Mouse (Mus musculus) embryonic fibroblast, embryonic 13.5 days (primary cell): ENCODE results near the gene Acap2. TPM values are rescaled to one million over a fixed set of nuclear protein-coding genes. Genes with fewer than 3 reads are reported as not detected.

Source experiments
- H3K27ac ChIP-seq: 2 replicates; pipeline ENCODE4 v1.5.1; 2012; ENCODE audit warnings: low read length, control low read depth, inconsistent platforms; ENCODE audit not compliant: insufficient read depth
- H3K4me1 ChIP-seq: 2 replicates; pipeline ENCODE4 v1.6.1; 2011; ENCODE audit warnings: low read length; ENCODE audit not compliant: control insufficient read depth, insufficient read depth
- H3K4me3 ChIP-seq: 2 replicates; pipeline ENCODE4 v1.5.1; 2011; ENCODE audit warnings: mild to moderate bottlenecking, control low read depth, low read length; ENCODE audit not compliant: insufficient read depth
- CTCF ChIP-seq: IDR thresholded peaks from 2 replicates; pipeline ENCODE4 v1.5.1; 2011; ENCODE audit warnings: mild to moderate bottlenecking, control low read depth, low read length, moderate library complexity, borderline replicate concordance; ENCODE audit not compliant: insufficient read depth
- POLR2A ChIP-seq: IDR thresholded peaks from 2 replicates; pipeline ENCODE4 v1.6.1; 2011; ENCODE audit warnings: low read depth, mild to moderate bottlenecking, control low read depth, low read length, moderate library complexity
- polyA plus RNA-seq: library from polyadenylated mRNA; stranded (reverse); fragments of >200 nt; gene quantifications from 2 replicates; pipeline ENCODE4 v1.2.4, GENCODE M21; 2011; ENCODE audit warnings: low read depth; ENCODE audit not compliant: missing spikeins, insufficient read length

The Acap2 gene
- polyA plus RNA-seq, 1 experiment: 59.7 TPM

DNA sequence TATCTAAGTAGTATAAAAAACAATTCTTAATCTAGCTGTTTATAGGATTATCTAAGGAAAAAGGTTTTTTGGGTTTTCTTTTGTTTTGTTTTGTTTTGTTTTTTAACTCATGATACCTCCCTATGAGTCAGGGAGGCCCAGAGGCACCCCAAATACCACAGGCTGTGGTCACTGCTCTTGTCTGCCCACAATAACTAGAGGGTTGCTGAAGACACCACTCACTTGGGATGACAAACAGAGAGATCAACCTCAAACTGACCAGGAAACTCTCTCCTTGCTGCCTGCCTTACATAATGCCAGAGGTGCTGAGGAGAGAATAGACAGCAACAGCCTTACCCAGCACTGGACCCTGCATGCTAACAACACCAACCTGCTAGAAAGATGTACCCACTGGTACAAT lies 87.4 kb downstream of the Acap2 start:
- H3K27ac ChIP-seq: no peak overlapping the region
- no peak overlapping the region for H3K4me3 ChIP-seq
- TF ChIP-seq CTCF (no peak), POLR2A (no peak)
- no peaks in the 10 kb centered on the region for H3K4me1 ChIP-seq

DNA sequence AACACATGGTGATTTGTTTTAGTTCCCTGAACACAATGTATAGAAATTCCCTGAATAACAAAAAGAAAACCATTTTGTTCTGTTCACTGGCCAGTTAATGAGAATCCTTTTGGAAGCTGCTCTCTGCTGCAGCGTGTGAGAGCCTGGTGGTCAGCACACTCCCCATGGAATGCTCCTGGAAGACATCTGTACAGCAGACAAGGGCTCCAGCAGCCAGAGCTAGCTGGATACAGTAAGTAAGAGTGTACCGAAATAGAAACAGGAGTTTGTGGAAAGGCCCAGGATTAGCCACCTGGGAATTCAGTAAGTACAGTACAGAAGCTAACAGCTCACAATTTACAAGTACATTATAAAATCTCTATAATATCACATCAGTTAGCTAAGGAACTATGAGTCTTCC lies 99.7 kb downstream of the Acap2 start:
- H3K4me1 ChIP-seq: peaks cover 3% of the 10 kb centered on the region

DNA sequence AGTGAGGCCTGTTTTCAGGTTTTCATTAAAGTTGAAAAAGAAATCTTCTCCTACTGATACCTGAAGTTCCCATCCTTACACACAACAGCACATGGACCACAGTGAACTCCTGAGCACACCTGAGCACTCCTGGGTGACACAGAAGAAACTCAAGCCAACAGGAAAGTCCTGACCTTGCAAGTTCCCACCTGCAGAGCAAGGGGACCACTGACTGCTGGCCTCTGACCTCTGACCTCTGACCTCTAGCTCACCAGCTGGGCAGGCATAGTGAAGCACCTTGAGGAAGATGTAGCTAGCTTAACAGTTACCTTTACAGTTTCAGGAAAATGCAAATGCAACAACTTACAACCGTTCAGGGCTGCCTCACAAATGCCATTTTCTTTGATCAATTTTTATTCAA lies 101.1 kb downstream of the Acap2 start:
- Histone ChIP-seq H3K4me3 (no peak overlapping the region), H3K4me1 (peaks cover 3% of the 10 kb centered on the region), H3K27ac (no peak overlapping the region)
- no peak for TF ChIP-seq POLR2A
- no peak for TF ChIP-seq CTCF

More for the DNA sequence above, 99.7 kb downstream of the Acap2 start:
- TF ChIP-seq CTCF (no peak), POLR2A (no peak)
- Histone ChIP-seq H3K27ac (no peak overlapping the region), H3K4me3 (no peak overlapping the region)

DNA sequence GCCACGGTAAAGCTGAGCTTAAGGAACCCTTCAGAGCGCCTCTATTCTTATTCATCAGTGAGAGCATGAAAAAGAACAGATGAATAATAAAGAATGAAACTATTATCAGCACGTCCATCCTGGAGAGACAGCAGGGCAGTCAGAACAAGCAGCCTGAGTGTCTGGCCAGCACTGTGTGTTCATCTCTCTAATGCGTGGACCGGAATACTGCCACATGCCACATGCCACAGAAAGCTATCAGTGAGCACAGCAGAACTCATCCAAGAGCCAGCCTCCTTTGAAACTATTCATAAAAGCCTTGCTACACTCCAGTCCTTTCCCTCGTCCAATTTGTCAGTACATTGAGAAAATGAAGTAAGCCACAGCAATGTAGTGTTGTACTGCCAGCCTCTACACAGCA lies 107.0 kb downstream of the Acap2 start:
- TF ChIP-seq CTCF (no peak), POLR2A (no peak)
- no peak overlapping the region for H3K27ac ChIP-seq
- H3K4me1 ChIP-seq: no peaks in the 10 kb centered on the region
- H3K4me3 ChIP-seq: no peak overlapping the region

DNA sequence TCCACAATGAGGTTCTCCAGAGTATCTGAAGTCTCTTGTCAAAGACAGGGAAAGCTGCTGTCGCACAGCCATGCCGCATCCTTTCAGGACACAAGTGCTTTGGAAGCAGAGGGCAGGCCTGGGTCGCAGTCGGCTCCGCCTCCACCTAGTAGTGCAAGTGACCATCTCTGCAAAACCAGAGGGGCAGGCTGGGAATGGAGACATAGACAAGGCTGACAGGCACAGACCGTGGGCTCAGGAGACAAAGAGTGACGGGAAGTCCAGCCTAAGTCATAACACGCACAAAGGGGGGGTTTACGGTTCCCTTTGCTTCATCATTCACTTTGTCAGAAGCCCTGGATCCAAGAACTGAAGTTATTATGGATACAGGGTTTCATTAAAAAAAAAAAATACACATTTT lies 107.9 kb downstream of the Acap2 start:
- no peak overlapping the region for H3K4me3 ChIP-seq
- H3K27ac ChIP-seq: no peak overlapping the region
- no peaks in the 10 kb centered on the region for H3K4me1 ChIP-seq
- TF ChIP-seq POLR2A (no peak), CTCF (no peak)

DNA sequence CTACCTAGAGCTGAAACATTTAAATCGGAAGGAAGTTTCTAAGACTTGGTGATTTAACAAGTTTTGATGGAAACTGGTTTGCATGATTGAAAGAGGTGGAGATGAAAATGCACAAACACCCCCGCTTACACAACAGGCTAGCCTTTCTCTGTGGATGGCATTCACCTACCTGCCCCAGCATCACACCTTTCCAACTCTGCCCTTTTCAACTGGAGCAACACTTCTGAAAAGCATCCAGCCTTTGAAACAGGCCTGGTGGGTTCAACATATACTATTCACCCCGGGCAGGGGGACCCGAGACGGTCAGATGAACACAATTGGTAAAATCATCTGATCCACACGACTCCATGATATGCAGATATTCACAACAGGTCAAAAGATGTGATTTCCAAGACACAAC lies 119.2 kb downstream of the Acap2 start:
- no peak overlapping the region for H3K4me3 ChIP-seq
- no peak overlapping the region for H3K27ac ChIP-seq
- peaks cover 3% of the 10 kb centered on the region; the same call in 1 of the 2 replicates for H3K4me1 ChIP-seq
- TF ChIP-seq CTCF (no peak), POLR2A (no peak)

DNA sequence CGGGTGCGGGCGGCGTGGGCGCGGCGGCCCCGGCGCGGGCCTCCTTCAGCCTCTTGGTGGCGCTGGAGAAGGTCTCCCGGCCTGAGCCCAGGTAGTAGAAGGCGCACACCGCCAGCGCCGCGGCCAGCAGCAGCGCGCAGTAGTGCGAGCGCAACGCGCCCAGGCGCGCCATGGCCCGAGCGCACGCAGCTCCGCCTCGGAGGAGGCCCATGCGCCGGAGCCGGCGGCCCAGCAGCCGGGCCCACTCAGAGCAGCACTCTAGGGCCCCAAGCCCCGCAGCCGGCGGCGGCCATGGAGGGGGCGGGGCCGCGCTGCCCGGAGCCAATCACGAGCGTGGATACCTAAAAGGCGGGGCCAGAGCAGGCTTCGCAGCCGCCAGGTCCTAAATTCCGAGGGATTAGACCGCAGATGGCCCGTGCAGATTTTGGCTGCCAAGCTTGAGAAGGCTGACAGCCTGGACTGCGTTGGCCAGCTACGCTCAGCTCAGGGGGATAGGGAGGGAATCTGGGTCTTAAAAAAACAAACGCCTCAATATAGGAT lies 119.8 kb downstream of the Acap2 start, which contains the start of gene Xxylt1:
Gene Xxylt1, minus strand, starts transcription at position 308 of the 540 bp plus-strand sequence.
- Histone ChIP-seq H3K27ac (peak within 1 kb of the TSS; percentile 21; the same call in 1 of the 2 replicates), H3K4me1 (peaks cover 8% of the 10 kb centered on the region), H3K4me3 (peak within 1 kb of the TSS; percentile 76)
- TF ChIP-seq POLR2A (peak; percentile 75), CTCF (no peak)

DNA sequence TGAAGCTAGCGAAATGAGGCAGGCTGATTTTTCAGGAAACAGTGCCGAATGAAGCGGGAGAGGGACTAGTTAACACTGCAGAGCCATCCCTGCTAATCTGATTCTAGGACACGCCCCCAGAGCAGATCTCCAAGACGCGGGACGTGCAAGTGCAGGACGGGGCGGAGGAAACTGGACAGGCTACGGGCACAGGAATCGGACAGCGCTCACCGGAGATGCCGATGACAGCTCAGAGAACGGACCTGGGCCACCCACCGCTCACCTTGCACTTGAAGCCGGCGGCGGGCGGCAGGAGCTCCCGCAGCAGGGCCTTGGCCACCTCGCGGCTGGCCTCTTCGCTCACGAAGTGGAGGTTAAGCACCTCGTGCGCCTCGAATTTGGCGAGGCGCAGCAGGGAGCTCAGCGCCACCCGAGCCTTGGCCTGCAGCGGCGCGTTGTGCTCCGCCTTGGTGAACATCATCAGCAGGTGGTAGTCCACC lies 120.4 kb downstream of the Acap2 start:
- Histone ChIP-seq H3K27ac (no peak overlapping the region), H3K4me3 (peak overlapping the region; percentile 76), H3K4me1 (peaks cover 10% of the 10 kb centered on the region)
- TF ChIP-seq POLR2A (no peak; the same call in 1 of the 2 replicates), CTCF (no peak)

DNA sequence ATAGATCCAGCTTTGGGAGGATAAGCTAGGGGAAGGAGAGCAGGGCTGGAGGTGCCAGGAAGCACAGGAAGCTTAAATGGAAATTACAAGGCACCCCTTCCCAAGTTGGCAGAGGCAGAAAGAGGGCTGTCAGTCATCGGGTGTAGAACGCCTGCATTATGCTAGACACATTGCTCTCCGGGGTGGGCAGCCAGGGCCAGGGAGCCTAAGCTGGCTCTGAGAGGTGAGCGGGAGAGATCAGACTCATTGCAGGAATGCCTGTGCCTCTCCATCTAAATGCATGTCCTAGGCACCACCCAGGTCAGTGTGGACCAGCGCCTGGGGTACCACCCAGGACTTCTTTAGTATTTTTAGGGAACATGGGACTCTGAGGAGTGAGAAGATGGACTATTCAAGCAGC lies 123.6 kb downstream of the Acap2 start:
- peaks cover 10% of the 10 kb centered on the region for H3K4me1 ChIP-seq
- no peak overlapping the region for H3K27ac ChIP-seq
- TF ChIP-seq POLR2A (no peak), CTCF (no peak)
- H3K4me3 ChIP-seq: no peak overlapping the region

DNA sequence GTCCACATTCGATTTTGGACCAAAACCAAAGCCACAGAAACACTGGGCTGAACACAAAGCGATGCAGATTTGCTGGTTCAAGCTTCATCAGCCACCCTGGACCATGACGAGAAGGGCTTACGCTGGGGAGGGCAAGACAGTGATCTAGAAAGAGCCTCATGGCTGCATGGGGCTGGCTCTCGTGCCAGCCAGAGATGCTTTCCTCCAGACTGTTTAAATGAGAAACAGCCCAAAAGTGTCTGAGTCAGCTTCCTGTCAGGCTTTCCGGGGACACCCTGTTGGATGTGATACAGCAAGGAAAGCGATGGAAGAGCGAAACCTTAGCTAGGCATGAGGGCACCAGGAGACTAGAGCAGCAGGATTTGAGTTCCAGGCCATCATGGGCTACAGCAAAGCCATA lies 124.6 kb downstream of the Acap2 start:
- TF ChIP-seq CTCF (no peak), POLR2A (no peak)
- Histone ChIP-seq H3K4me3 (no peak overlapping the region), H3K4me1 (peaks cover 10% of the 10 kb centered on the region)

DNA sequence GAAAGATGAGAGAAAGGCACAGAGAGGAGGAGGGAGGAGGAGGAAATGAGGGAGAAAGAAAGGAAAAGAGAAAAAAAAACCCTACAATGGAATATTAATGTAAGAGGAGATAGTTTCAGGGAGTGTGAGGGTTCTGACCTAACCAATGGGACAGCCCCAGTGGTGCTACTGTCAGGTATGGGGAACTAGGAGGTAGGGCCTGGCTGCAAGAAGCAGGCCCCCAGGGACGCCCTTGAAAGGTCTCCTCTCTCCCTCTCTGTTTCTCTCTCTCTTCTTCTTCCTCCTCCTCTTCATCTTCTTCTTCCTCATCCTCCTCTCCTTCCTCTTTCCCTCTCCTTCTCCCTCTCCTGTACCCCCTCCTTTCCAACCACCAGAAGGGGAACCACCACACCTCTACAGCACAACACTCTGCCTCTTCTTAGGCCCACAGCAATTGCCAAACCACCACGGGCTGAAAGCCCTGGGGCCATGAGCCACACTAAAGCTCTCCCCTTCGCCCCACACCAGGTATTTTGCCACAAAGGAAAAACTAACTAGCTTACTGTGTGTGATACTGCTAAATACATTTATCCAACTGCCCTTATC lies 126.6 kb downstream of the Acap2 start:
- no peak for TF ChIP-seq POLR2A
- TF ChIP-seq CTCF: no peak
- Histone ChIP-seq H3K4me1 (peaks cover 7% of the 10 kb centered on the region), H3K27ac (no peak overlapping the region), H3K4me3 (no peak overlapping the region)

More for the DNA sequence above, 124.6 kb downstream of the Acap2 start:
- H3K27ac ChIP-seq: peak overlapping the region; percentile 10; the same call in 1 of the 2 replicates
